8 mouse cellular contexts compared by ENCODE assay signal in genomic region chr7:4922508-4922907, GRCm38 (mm10). TPM values are rescaled to one million over a fixed set of nuclear protein-coding genes. Genes with fewer than 3 reads are reported as not detected.
DNase-seq lines count a peak whose midpoint lies in the region; ATAC-seq lines count a peak whose summit lies in the region.

No protein-coding gene starts in this region.

- H3K27ac ChIP-seq in intestine, embryonic 16.5 days (ENCODE audit: low read length): peak overlapping the region; percentile 43; the same call in 1 of the 2 replicates

- peaks cover 21% of the 10 kb centered on the region for H3K36me3 ChIP-seq in intestine, embryonic 16.5 days (ENCODE audit: control insufficient read depth, insufficient read depth, low read length)

- DNase-seq in gastrocnemius, adult 18-20 months (ENCODE audit: low spot score): peak; percentile 61
- DNase-seq in gastrocnemius, postnatal 4 days (ENCODE audit: low spot score in 2 of 2): no peak
- DNase-seq in embryo, embryonic 11.5 days (ENCODE audit: low read depth, low spot score): peak; percentile 79
- peak; percentile 98 for DNase-seq in heart, adult 11 months
- DNase-seq in left cerebral cortex, postnatal 10 days (ENCODE audit: extremely low spot score in 1 of 2, low spot score in 2 of 2): peak; percentile 87 to 93
- DNase-seq in right cerebral cortex, postnatal 14 days: peak; percentile 85

- H3K27me3 ChIP-seq in intestine, embryonic 16.5 days (replicated peaks; ENCODE audit: control insufficient read depth, insufficient read depth, low read length): no peaks in the 10 kb centered on the region; the same call in 1 of the 2 replicates

- WGBS in intestine, embryonic 16.5 days: 1% methylated on average over 14 of the region's 14 CpGs

- intact Hi-C loops in left cerebral cortex, postnatal 10 days (cut with DNase I): no loop called here

- H3K9me3 ChIP-seq in intestine, embryonic 16.5 days (ENCODE audit: control insufficient read depth, low read length): no peaks in the 10 kb centered on the region

- H3K4me3 ChIP-seq in intestine, embryonic 16.5 days (ENCODE audit: low read length): peak overlapping the region; percentile 21

- H3K4me2 ChIP-seq in intestine, embryonic 16.5 days (ENCODE audit: low read depth, low read length): peak overlapping the region; percentile 56

- peaks cover 42% of the 10 kb centered on the region for H3K4me1 ChIP-seq in intestine, embryonic 16.5 days (ENCODE audit: control insufficient read depth, insufficient read depth, low read length)

- ATAC-seq in intestine, embryonic 16.5 days: peak; percentile 14
- peak; percentile 26; the same call in 1 of the 2 replicates for ATAC-seq in megakaryocyte, adult 5-6 weeks (ENCODE audit: poor library complexity, severe bottlenecking)

- peak overlapping the region; percentile 69; the same call in 1 of the 2 replicates for H3K9ac ChIP-seq in intestine, embryonic 16.5 days (ENCODE audit: low read depth, low read length)

RNA-seq across cellular contexts. Expression of gene Nat14, which starts 0.7 kb away (rescaled TPM):
- 1 to 10 TPM; 3.2 to 4.6 TPM for total RNA-seq in gastrocnemius, adult 18-20 months (2021)
- total RNA-seq in gastrocnemius, postnatal 4 days (2021): 1 to 10 TPM; 4.6 to 5.2 TPM
- polyA plus RNA-seq in intestine, embryonic 16.5 days (2015; fragmentation: Nextera tagmentation; extraction: Ambion mirVana): 3.1 and 3.6 TPM in 2 replicates
- total RNA-seq in left cerebral cortex, postnatal 10 days (2021): 10 to 100 TPM; 70.1 to 72.6 TPM
- 0.13 and 0.82 TPM in 2 replicates for total RNA-seq in megakaryocyte, adult 5-6 weeks (2015)
- 0.11 and 1.1 TPM in 2 replicates for total RNA-seq in megakaryocyte, adult 5-6 weeks (2017)

RNA-seq across cellular contexts. Expression of gene Ssc5d, which starts 3.1 kb away (rescaled TPM):
- total RNA-seq in gastrocnemius, adult 18-20 months (2021): 1 to 10 TPM; 3.9 to 4.7 TPM
- 10 to 100 TPM; 67.3 to 73.3 TPM for total RNA-seq in gastrocnemius, postnatal 4 days (2021)
- polyA plus RNA-seq in intestine, embryonic 16.5 days (2015; fragmentation: Nextera tagmentation; extraction: Ambion mirVana): 3.6 and 3.7 TPM in 2 replicates
- total RNA-seq in left cerebral cortex, postnatal 10 days (2021): 1 to 10 TPM; 2.4 to 2.6 TPM
- total RNA-seq in megakaryocyte, adult 5-6 weeks (2015): not detected in 2 replicates
- total RNA-seq in megakaryocyte, adult 5-6 weeks (2017): 0.04 TPM in 1 of 2 replicates, not detected in the other

RNA-seq across cellular contexts. Expression of gene Zfp628, which starts 7.5 kb away (rescaled TPM):
- 1 to 10 TPM; 8.7 to 8.9 TPM for total RNA-seq in gastrocnemius, adult 18-20 months (2021)
- total RNA-seq in gastrocnemius, postnatal 4 days (2021): 10 to 100 TPM; 14.0 to 14.6 TPM
- 2.7 TPM in 2 replicates for polyA plus RNA-seq in intestine, embryonic 16.5 days (2015; fragmentation: Nextera tagmentation; extraction: Ambion mirVana)
- total RNA-seq in left cerebral cortex, postnatal 10 days (2021): 10 to 100 TPM; 15.2 to 15.3 TPM
- total RNA-seq in megakaryocyte, adult 5-6 weeks (2015): 6.7 and 7.3 TPM in 2 replicates
- 1.9 and 3.0 TPM in 2 replicates for total RNA-seq in megakaryocyte, adult 5-6 weeks (2017)

RNA-seq across cellular contexts. Expression of gene Gm36210, which starts 16.2 kb away (rescaled TPM):
- total RNA-seq in gastrocnemius, adult 18-20 months (2021): under 1 TPM; 0.18 to 0.64 TPM
- not detected for total RNA-seq in gastrocnemius, postnatal 4 days (2021)
- polyA plus RNA-seq in intestine, embryonic 16.5 days (2015; fragmentation: Nextera tagmentation; extraction: Ambion mirVana): not detected in 2 replicates
- total RNA-seq in left cerebral cortex, postnatal 10 days (2021): under 1 TPM; 0.26 to 0.36 TPM
- total RNA-seq in megakaryocyte, adult 5-6 weeks (2015): not detected in 2 replicates
- total RNA-seq in megakaryocyte, adult 5-6 weeks (2017): not detected in 2 replicates

RNA-seq across cellular contexts. Expression of gene Sbk2, which starts 41.7 kb away (rescaled TPM):
- 100 to 1,000 TPM in 1 of 2 experiments, 10 to 100 TPM in 1; 37.4 to 119 TPM for total RNA-seq in gastrocnemius, adult 18-20 months (2021)
- 10 to 100 TPM; 13.0 to 15.9 TPM for total RNA-seq in gastrocnemius, postnatal 4 days (2021)
- polyA plus RNA-seq in intestine, embryonic 16.5 days (2015; fragmentation: Nextera tagmentation; extraction: Ambion mirVana): 0.56 and 0.58 TPM in 2 replicates
- not detected for total RNA-seq in left cerebral cortex, postnatal 10 days (2021)
- total RNA-seq in megakaryocyte, adult 5-6 weeks (2015): not detected in 2 replicates
- not detected in 2 replicates for total RNA-seq in megakaryocyte, adult 5-6 weeks (2017)

Comparison
In these comparisons a context has a peak if more than half of its experiments do, and no peak if none do; other contexts are left out.
1. DNase-seq: peak in gastrocnemius, adult 18-20 months (single experiment), embryo, embryonic 11.5 days (single experiment), heart, adult 11 months (single experiment), left cerebral cortex, postnatal 10 days (2 of 2) and right cerebral cortex, postnatal 14 days (single experiment); none in gastrocnemius, postnatal 4 days (0 of 2).
2. RNA of gene Ssc5d, which starts 3.1 kb away (total RNA-seq): 67.3 to 73.3 TPM in gastrocnemius, postnatal 4 days; 3.9 to 4.7 TPM in gastrocnemius, adult 18-20 months, 2.4 to 2.6 TPM in left cerebral cortex, postnatal 10 days and 0.04 TPM in megakaryocyte, adult 5-6 weeks; every median in the first group is over 10 times any median in the second.
3. RNA of gene Nat14, which starts 0.7 kb away (total RNA-seq): 70.1 to 72.6 TPM in left cerebral cortex, postnatal 10 days; 4.6 to 5.2 TPM in gastrocnemius, postnatal 4 days, 3.2 to 4.6 TPM in gastrocnemius, adult 18-20 months and 0.11 to 1.1 TPM in megakaryocyte, adult 5-6 weeks; every median in the first group is over 10 times any median in the second.